Mouse (Mus musculus) CH12.LX (cell line): ENCODE measurements at regions not wholly inside any gene's neighbourhood (a gene's known extent, or its start where the extent isn't known, plus 50 kb on each side); places are given as distances from the start of the nearest gene placed in this dataset.

Experiments used
- DNase-seq: peaks from one replicate; pipeline ENCODE4 v3.0.0-alpha.2; 2013; ENCODE audit errors: extremely low read depth
- H3K27ac ChIP-seq: 2 replicates; pipeline ENCODE4 v1.5.1; 2012; ENCODE audit warnings: low read depth, mild to moderate bottlenecking, control low read depth, moderate library complexity; ENCODE audit not compliant: insufficient read depth
- H3K27me3 ChIP-seq: replicated peaks from 2 replicates; pipeline ENCODE3; 2012; ENCODE audit warnings: inconsistent platforms
- H3K36me3 ChIP-seq, 2 experiments: replicated peaks in 1 of 2; 2 replicates each; pipeline versions ENCODE3 to v1.6.1; 2012; ENCODE audit warnings: inconsistent platforms in 1 of 2, low read length in 1 of 2, mild to moderate bottlenecking in 1 of 2, mixed read lengths in 1 of 2, moderate library complexity in 1 of 2; ENCODE audit not compliant: control insufficient read depth in 1 of 2, insufficient read depth in 1 of 2
- H3K4me1 ChIP-seq, 2 experiments: 2 replicates each; pipeline ENCODE4 v1.6.1; 2012; ENCODE audit warnings: inconsistent platforms in 1 of 2, moderate library complexity in 1 of 2; ENCODE audit not compliant: insufficient read depth in 2 of 2, control insufficient read depth in 1 of 2
- H3K4me2 ChIP-seq: 2 replicates; pipeline ENCODE4 v1.6.1; 2012; ENCODE audit warnings: low read depth, mild to moderate bottlenecking, control low read depth; ENCODE audit not compliant: poor library complexity, insufficient read depth, severe bottlenecking
- H3K4me3 ChIP-seq, 3 experiments: fragments of 150-350 bp in 1 of 3; sonication (generic) in 1 of 3; replicated peaks in 1 of 3; 2 replicates each; pipeline versions ENCODE3 to v1.5.1; 2011 to 2012; ENCODE audit warnings: low read depth in 2 of 3, low read length in 2 of 3, mild to moderate bottlenecking in 2 of 3, moderate library complexity in 2 of 3, control low read depth in 1 of 3, improper control_type of control experiment in 1 of 3, inconsistent platforms in 1 of 3, mixed read lengths in 1 of 3; ENCODE audit not compliant: poor library complexity in 1 of 3
- H3K79me2 ChIP-seq: replicated peaks from 2 replicates; pipeline ENCODE4 v1.6.1; 2012; ENCODE audit warnings: mild to moderate bottlenecking, moderate library complexity; ENCODE audit not compliant: control insufficient read depth, poor library complexity, insufficient read depth, severe bottlenecking; ENCODE audit errors: extremely low read depth
- H3K9ac ChIP-seq: 2 replicates; pipeline ENCODE4 v1.6.1; 2012; ENCODE audit warnings: low read depth, mild to moderate bottlenecking, control low read depth, moderate library complexity; ENCODE audit not compliant: insufficient read depth
- H3K9me3 ChIP-seq: replicated peaks from 2 replicates; pipeline ENCODE3; 2012; ENCODE audit warnings: low read length, inconsistent platforms, mixed read lengths
- CHD2 ChIP-seq: IDR thresholded peaks from 2 replicates; pipeline ENCODE4 v1.6.1; 2011; ENCODE audit warnings: low read length, improper control_type of control experiment
- CTCF ChIP-seq, 2 experiments: IDR thresholded peaks in 1 of 2; conservative IDR thresholded peaks in 1 of 2; 2 replicates each; pipeline ENCODE4 v1.5.1; 2011 to 2012; ENCODE audit warnings: low read depth in 2 of 2, low read length in 2 of 2, improper control_type of control experiment in 1 of 2, inconsistent platforms in 1 of 2, mild to moderate bottlenecking in 1 of 2, moderate library complexity in 1 of 2
- ELF1 ChIP-seq: IDR thresholded peaks from 2 replicates; pipeline ENCODE4 v1.6.1; 2014; ENCODE audit warnings: low read depth, mild to moderate bottlenecking, inconsistent platforms, low read length, improper control_type of control experiment
- EP300 ChIP-seq: IDR thresholded peaks from 2 replicates; pipeline ENCODE4 v1.6.1; 2011; ENCODE audit warnings: low read length, improper control_type of control experiment
- GABPA ChIP-seq: IDR thresholded peaks from 2 replicates; pipeline ENCODE4 v1.6.1; 2012; ENCODE audit warnings: low read depth, low read length, improper control_type of control experiment, inconsistent platforms; ENCODE audit not compliant: insufficient replicate concordance
- HCFC1 ChIP-seq: IDR thresholded peaks from 2 replicates; pipeline ENCODE4 v1.6.1; 2012; ENCODE audit warnings: low read depth, mild to moderate bottlenecking, inconsistent platforms, low read length, improper control_type of control experiment
- IRF4 ChIP-seq: IDR thresholded peaks from 2 replicates; pipeline ENCODE4 v1.6.1; 2014; ENCODE audit warnings: low read depth, mild to moderate bottlenecking, inconsistent platforms, low read length, improper control_type of control experiment
- JUN ChIP-seq: IDR thresholded peaks from 2 replicates; pipeline ENCODE4 v1.6.1; 2011; ENCODE audit warnings: low read depth, mild to moderate bottlenecking, low read length, improper control_type of control experiment, moderate library complexity; ENCODE audit not compliant: insufficient read depth
- MAX ChIP-seq: IDR thresholded peaks from 2 replicates; pipeline ENCODE4 v1.6.1; 2011; ENCODE audit warnings: low read length, improper control_type of control experiment
- MAZ ChIP-seq: IDR thresholded peaks from 2 replicates; pipeline ENCODE4 v1.6.1; 2012; ENCODE audit warnings: low read depth, mild to moderate bottlenecking, inconsistent platforms, low read length, improper control_type of control experiment, moderate library complexity
- MXI1 ChIP-seq: IDR thresholded peaks from 2 replicates; pipeline ENCODE4 v1.6.1; 2011; ENCODE audit warnings: mild to moderate bottlenecking, low read depth, low read length, improper control_type of control experiment
- MYC ChIP-seq: IDR thresholded peaks from 2 replicates; pipeline ENCODE4 v1.6.1; 2011; ENCODE audit warnings: low read depth, mild to moderate bottlenecking, improper control_type of control experiment, low read length
- NRF1 ChIP-seq: IDR thresholded peaks from 2 replicates; pipeline ENCODE4 v1.6.1; 2014; ENCODE audit warnings: low read depth, mild to moderate bottlenecking, inconsistent platforms, low read length, improper control_type of control experiment, moderate library complexity
- PAX5 ChIP-seq: IDR thresholded peaks from 2 replicates; pipeline ENCODE4 v1.6.1; 2012; ENCODE audit warnings: low read length, inconsistent platforms, mixed read lengths
- POLR2A ChIP-seq: IDR thresholded peaks from 2 replicates; pipeline ENCODE4 v1.6.1; 2011; ENCODE audit warnings: low read depth, mild to moderate bottlenecking, improper control_type of control experiment, low read length
- POLR2AphosphoS2 ChIP-seq: IDR thresholded peaks from 2 replicates; pipeline ENCODE4 v1.6.1; 2011; ENCODE audit warnings: low read depth, low read length, improper control_type of control experiment
- RAD21 ChIP-seq: IDR thresholded peaks from 2 replicates; pipeline ENCODE4 v1.6.1; 2011; ENCODE audit warnings: low read depth, mild to moderate bottlenecking, low read length, improper control_type of control experiment, moderate library complexity
- TCF12 ChIP-seq: IDR thresholded peaks from 2 replicates; pipeline ENCODE4 v1.6.1; 2014; ENCODE audit warnings: low read depth, mild to moderate bottlenecking, inconsistent platforms, low read length, improper control_type of control experiment
- ZC3H11A ChIP-seq: IDR thresholded peaks from 2 replicates; pipeline ENCODE4 v1.6.1; 2012; ENCODE audit warnings: low read depth, mild to moderate bottlenecking, inconsistent platforms, low read length, improper control_type of control experiment
- ZKSCAN1 ChIP-seq: IDR thresholded peaks from 2 replicates; pipeline ENCODE4 v1.6.1; 2012; ENCODE audit warnings: low read depth, inconsistent platforms, low read length, improper control_type of control experiment, borderline replicate concordance
- dilution Hi-C: fragments of 300-500 bp; cut with MboI; formaldehyde crosslinking; loops from 2 replicates; pipeline ENCODE4 v1.14.3; 2020; ENCODE audit warnings: low sequenced_read_pairs; ENCODE audit not compliant: extremely low pct_unique_long_range_greater_than_20kb, extremely low pct_ligation_motif_present
- in situ Hi-C: fragments of 300-500 bp; cut with MboI; formaldehyde crosslinking; loops from 3 replicates; pipeline ENCODE4 v1.14.3; 2019; ENCODE audit warnings: low sequenced_read_pairs, low pct_ligation_motif_present, low pct_unique_long_range_greater_than_20kb, mixed read lengths

- Histone ChIP-seq H3K36me3 (no peaks in the 10 kb centered on the region), H3K27me3 (no peaks in the 10 kb centered on the region), H3K9ac (no peak overlapping the region), H3K79me2 (no peaks in the 10 kb centered on the region), H3K4me2 (no peak overlapping the region), H3K4me1 (peaks cover 10 to 22% of the 10 kb centered on the region in 2 experiments), H3K9me3 (no peaks in the 10 kb centered on the region), H3K4me3 (no peak overlapping the region), H3K27ac (no peak overlapping the region)
- no peak for TF ChIP-seq MAZ
- no peak for TF ChIP-seq MAX
- TF ChIP-seq JUN: no peak
- no peak for TF ChIP-seq MYC
- no peak for TF ChIP-seq PAX5
- no peak for TF ChIP-seq POLR2AphosphoS2
- TF ChIP-seq CHD2: no peak
- TF ChIP-seq ELF1: no peak
- no peak for TF ChIP-seq TCF12
- TF ChIP-seq ZC3H11A: no peak
- TF ChIP-seq GABPA: no peak
- TF ChIP-seq MXI1: no peak
- no peak for TF ChIP-seq NRF1
- TF ChIP-seq HCFC1: no peak
- TF ChIP-seq POLR2A: no peak
- TF ChIP-seq RAD21: no peak
- no peak for TF ChIP-seq IRF4
- dilution Hi-C loops (no loop called here), in situ Hi-C loops (no loop called here)
- DNase-seq: no peak
Observed at GRCm38 (mm10) chr12:29348698-29349097, 179.5 kb upstream of the Myt1l start.

- Histone ChIP-seq H3K27me3 (no peaks in the 10 kb centered on the region), H3K79me2 (no peaks in the 10 kb centered on the region), H3K36me3 (no peaks in the 10 kb centered on the region), H3K4me1 (peaks cover 10 to 22% of the 10 kb centered on the region in 2 experiments), H3K4me3 (no peak overlapping the region), H3K9me3 (no peaks in the 10 kb centered on the region), H3K9ac (no peak overlapping the region), H3K27ac (no peak overlapping the region), H3K4me2 (no peak overlapping the region)
- TF ChIP-seq EP300: peak; percentile 74
- no peak for TF ChIP-seq CHD2
- no peak for TF ChIP-seq CTCF (conservative IDR thresholded peaks at IDR 0.05 in 1 of 2, IDR thresholded peaks at IDR 0.05 in 1 of 2; ENCODE audit: low read depth in 2 of 2, low read length in 2 of 2)
- no peak for TF ChIP-seq PAX5
- no peak for TF ChIP-seq ZKSCAN1
- peak; percentile 91 for TF ChIP-seq IRF4
- dilution Hi-C loops: no loop called here
- in situ Hi-C loops: no loop called here
- DNase-seq: peak; percentile 67
Observed at GRCm38 (mm10) chr12:29349146-29349850, 178.9 kb upstream of the Myt1l start.
